Mouse (Mus musculus) cerebellum, adult 11-12 months (tissue): ENCODE measurements around the gene Cep57l1.

Source experiments
- DNase-seq: peaks from one replicate; pipeline ENCODE4 v3.0.0; 2022

The Cep57l1 gene

GRCm38 (mm10) chr10:41674362-41674761, 135.3 kb downstream of the Cep57l1 start:
- DNase-seq = no peak

DNA sequence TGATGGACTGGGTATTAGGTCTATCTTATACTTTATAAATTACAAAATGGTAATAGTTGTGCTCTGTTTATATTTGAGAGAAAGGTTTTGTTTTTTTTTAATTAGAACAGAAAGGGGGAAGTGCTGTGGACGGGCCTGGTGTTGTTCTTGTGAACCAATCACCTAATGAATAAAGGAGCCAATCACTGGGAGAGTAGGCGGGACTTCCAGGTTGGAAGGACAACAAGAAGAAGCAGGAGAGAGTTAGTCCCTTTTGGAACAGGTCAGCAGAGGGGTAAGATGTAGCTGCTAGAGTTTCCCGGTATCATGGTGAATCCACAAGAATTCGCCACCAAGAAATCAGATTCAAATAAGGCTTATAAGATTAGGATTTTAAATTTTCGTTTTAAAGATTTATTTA, 139.5 kb downstream of the Cep57l1 start:
- DNase-seq = no peak
